Mouse (Mus musculus) erythroblast, embryonic 14.5 days (primary cell): ENCODE measurements around the gene Gfpt2. TPM values are rescaled to one million over a fixed set of nuclear protein-coding genes. Genes with fewer than 3 reads are reported as not detected.

ENCODE experiments used
- H3K27me3 ChIP-seq: 2 replicates; pipeline ENCODE4 v1.6.1; 2012; ENCODE audit warnings: inconsistent platforms; ENCODE audit not compliant: control insufficient read depth
- H3K36me3 ChIP-seq: 2 replicates; pipeline ENCODE4 v1.6.1; 2012; ENCODE audit warnings: mild to moderate bottlenecking, inconsistent platforms; ENCODE audit not compliant: control insufficient read depth
- H3K4me1 ChIP-seq: 2 replicates; pipeline ENCODE4 v1.6.1; 2012; ENCODE audit warnings: inconsistent platforms; ENCODE audit not compliant: control insufficient read depth
- H3K4me3 ChIP-seq: replicated peaks from 2 replicates; pipeline ENCODE3; 2012; ENCODE audit warnings: moderate library complexity, mild to moderate bottlenecking, inconsistent platforms
- H3K9me3 ChIP-seq: 2 replicates; pipeline ENCODE4 v1.6.1; 2012; ENCODE audit warnings: low read length, inconsistent platforms, mixed read lengths; ENCODE audit not compliant: control insufficient read depth
- GATA1 ChIP-seq: IDR thresholded peaks from 2 replicates; pipeline ENCODE4 v1.6.1; 2012; ENCODE audit warnings: low read length, inconsistent platforms, mixed read lengths
- TAL1 ChIP-seq: IDR thresholded peaks from 3 replicates; pipeline ENCODE4 v1.6.1; 2012; ENCODE audit warnings: low read length, inconsistent platforms, mixed read lengths
- polyA plus RNA-seq: library from polyadenylated mRNA; stranded (reverse); fragments of >175 nt; gene quantifications from 2 replicates; pipeline ENCODE4 v1.2.3, GENCODE M21; 2012

The Gfpt2 gene
- not detected in 2 replicates for polyA plus RNA-seq

DNA sequence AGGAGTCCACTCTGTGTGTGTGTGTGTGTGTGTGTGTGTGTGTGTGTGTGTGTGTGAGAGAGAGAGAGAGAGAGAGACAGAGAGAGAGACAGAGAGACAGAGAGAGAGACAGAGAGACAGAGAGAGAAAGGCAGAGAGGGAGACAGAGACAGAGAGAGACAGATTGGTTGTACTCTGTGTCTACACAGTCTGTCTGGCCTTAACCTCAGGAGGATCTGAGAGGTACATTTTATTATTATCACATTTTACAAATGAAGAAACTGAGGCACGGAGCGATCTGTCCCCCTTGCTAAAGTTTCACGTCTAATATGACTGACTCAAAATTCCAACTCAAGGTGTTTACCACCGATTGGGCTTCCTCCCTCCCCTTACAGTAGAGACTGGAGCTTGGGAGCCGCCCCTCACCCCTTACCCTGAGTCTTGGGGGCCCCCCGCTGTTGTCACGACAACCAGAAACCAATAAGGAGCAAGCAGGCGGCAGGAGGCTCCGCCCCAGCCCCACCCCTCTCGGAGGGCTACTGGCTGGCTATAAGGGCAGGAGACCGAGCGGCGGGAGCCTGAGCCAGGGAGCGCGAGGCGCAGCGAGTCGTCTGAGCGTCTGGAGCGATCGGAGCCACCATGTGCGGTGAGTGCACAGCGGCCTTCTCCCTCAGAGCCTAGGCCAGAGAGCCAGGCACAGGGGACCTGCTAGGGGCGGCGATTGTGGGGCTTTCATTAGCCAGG is at the start of gene Gfpt2:
Gene Gfpt2, plus strand, starts transcription at position 560 of the 723 bp plus-strand sequence.
- TF ChIP-seq GATA1 (no peak), TAL1 (no peak)
- Histone ChIP-seq H3K36me3 (no peaks in the 10 kb centered on the region), H3K9me3 (no peaks in the 10 kb centered on the region), H3K27me3 (peaks cover 52% of the 10 kb centered on the region), H3K4me1 (peaks cover 16% of the 10 kb centered on the region), H3K4me3 (peak within 1 kb of the TSS; percentile 49)

- H3K27me3 ChIP-seq: no peaks in the 10 kb centered on the region
- TF ChIP-seq GATA1 (no peak), TAL1 (no peak)
- no peaks in the 10 kb centered on the region for H3K36me3 ChIP-seq
- H3K4me3 ChIP-seq: no peak overlapping the region
- no peaks in the 10 kb centered on the region for H3K4me1 ChIP-seq
- peaks cover 5% of the 10 kb centered on the region for H3K9me3 ChIP-seq
Measured at GRCm38 (mm10) chr11:49744981-49745380, 49.0 kb upstream of the Gfpt2 start.

- peaks cover 5% of the 10 kb centered on the region for H3K9me3 ChIP-seq
- TF ChIP-seq GATA1: no peak
- no peaks in the 10 kb centered on the region for H3K4me1 ChIP-seq
- no peaks in the 10 kb centered on the region for H3K36me3 ChIP-seq
- no peak overlapping the region for H3K4me3 ChIP-seq
- H3K27me3 ChIP-seq: no peaks in the 10 kb centered on the region
Measured at GRCm38 (mm10) chr11:49745839-49746238, 48.1 kb upstream of the Gfpt2 start.

DNA sequence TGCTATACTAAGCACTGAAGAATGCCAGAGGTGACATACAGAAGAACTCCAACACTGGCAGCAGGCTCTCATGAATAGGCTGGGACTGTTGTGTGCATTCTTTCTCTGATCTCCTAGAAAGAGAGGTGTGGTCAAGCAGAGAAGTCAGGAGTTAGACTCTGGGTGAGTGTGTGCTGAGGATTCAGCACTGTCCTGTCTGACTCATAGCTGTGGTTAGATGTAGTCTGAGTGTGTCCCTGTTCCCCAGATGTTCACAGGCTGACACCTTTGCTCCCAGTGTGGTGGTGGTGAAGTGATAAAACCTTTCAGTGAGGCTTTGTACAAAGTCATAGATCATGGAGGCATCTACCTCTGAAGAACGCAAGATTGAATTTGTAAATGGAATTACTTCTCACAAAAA is 47.2 kb upstream of the Gfpt2 start:
- TF ChIP-seq GATA1 (no peak), TAL1 (no peak)
- Histone ChIP-seq H3K27me3 (no peaks in the 10 kb centered on the region), H3K36me3 (no peaks in the 10 kb centered on the region), H3K9me3 (peaks cover 5% of the 10 kb centered on the region), H3K4me1 (no peaks in the 10 kb centered on the region), H3K4me3 (no peak overlapping the region)

DNA sequence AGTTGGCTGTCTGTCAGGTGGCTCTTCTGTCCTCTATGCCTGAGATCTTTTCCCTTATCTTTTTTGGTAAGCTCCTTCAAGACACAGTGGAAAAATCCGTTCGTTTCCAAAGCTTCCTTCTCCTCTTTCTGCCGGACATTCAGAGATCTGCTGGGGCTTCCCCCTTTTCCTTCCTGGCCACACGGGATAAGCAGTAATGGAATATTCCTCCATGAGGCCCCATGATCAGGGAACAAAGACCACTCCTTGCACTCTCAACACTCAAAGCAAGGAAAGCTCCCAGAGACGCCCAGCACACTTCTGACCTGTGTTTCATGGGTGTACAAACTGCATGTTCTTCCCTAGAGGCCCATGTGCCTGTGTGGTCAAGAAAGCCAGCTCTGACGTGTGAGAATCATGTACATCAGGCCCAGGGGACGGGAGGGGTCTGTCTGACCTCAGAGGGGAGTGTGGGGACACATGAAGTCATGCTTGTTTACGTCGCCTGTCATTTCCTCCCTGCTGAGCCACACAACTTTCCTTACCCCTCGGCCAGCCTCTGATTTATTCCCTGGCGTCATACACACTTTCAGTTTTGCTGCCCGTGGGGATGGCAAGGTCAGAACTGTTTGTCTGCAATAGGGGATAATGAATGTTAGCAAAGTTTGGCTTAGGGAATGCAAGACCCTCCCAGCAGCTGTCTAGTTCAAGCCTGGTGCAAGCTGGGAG is 38.9 kb upstream of the Gfpt2 start:
- no peaks in the 10 kb centered on the region; the same call in 1 of the 2 replicates for H3K4me1 ChIP-seq
- TF ChIP-seq GATA1 (no peak), TAL1 (no peak)
- H3K27me3 ChIP-seq: no peaks in the 10 kb centered on the region
- H3K36me3 ChIP-seq: no peaks in the 10 kb centered on the region
- no peaks in the 10 kb centered on the region for H3K9me3 ChIP-seq
- no peak overlapping the region for H3K4me3 ChIP-seq

DNA sequence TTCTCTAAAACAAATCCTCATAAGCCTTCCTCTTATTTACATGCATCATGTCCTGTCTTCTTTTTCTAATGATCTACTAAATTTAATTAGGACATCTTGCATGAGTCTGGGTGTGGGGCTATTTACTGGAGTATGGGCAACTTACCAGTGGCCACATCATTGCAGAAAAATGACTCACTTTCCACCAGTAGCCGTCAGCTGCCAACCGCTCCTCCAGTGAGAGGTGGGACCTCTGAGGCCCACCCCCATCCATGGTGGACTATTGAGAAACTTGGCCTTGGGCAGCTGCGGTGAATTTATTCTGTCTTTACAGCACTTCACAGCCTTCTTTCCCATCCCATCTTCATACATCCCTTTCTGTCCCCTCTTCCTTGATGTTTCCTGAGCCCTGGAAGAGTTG is 35.9 kb upstream of the Gfpt2 start:
- TF ChIP-seq TAL1 (no peak), GATA1 (no peak)
- 0 out of 2 replicates have a peak, but pooled peaks cover 3% of the 10 kb centered on the region for H3K27me3 ChIP-seq
- H3K36me3 ChIP-seq: no peaks in the 10 kb centered on the region
- no peaks in the 10 kb centered on the region for H3K9me3 ChIP-seq
- H3K4me1 ChIP-seq: no peaks in the 10 kb centered on the region; the same call in 1 of the 2 replicates
- no peak overlapping the region for H3K4me3 ChIP-seq

GRCm38 (mm10) chr11:49761130-49761529 is 32.8 kb upstream of the Gfpt2 start:
- Histone ChIP-seq H3K36me3 (no peaks in the 10 kb centered on the region), H3K4me3 (no peak overlapping the region), H3K9me3 (no peaks in the 10 kb centered on the region), H3K27me3 (0 out of 2 replicates have a peak, but pooled peaks cover 3% of the 10 kb centered on the region), H3K4me1 (peaks cover 18% of the 10 kb centered on the region)
- TF ChIP-seq TAL1: no peak; the same call in 2 of the 3 replicates
- TF ChIP-seq GATA1: no peak

- Histone ChIP-seq H3K9me3 (no peaks in the 10 kb centered on the region), H3K27me3 (0 out of 2 replicates have a peak, but pooled peaks cover 3% of the 10 kb centered on the region), H3K36me3 (no peaks in the 10 kb centered on the region), H3K4me1 (peaks cover 26% of the 10 kb centered on the region), H3K4me3 (no peak overlapping the region)
- TF ChIP-seq GATA1: no peak
- TF ChIP-seq TAL1: no peak
Measured at GRCm38 (mm10) chr11:49763555-49763954, 30.4 kb upstream of the Gfpt2 start.

DNA sequence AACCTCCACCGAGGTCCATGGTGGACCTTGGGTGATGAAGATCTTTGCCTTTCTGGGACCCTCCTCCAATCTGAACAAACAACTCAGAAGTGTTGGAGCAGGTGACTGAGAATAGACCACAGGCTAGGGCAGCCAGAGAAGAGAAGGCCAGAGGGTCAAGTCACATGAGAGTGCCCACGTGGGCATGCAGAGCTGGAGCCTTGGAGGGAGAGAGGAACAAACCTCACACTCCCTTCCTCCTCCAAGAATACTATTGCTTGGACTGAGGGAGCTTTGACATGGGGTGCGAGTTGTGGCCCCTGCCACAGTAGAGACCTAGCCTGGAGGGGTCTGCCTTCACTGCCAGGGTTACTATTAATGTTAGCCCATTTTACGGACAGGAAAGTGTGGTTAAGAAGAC is 30.0 kb upstream of the Gfpt2 start:
- Histone ChIP-seq H3K4me3 (no peak overlapping the region), H3K27me3 (0 out of 2 replicates have a peak, but pooled peaks cover 3% of the 10 kb centered on the region)
- TF ChIP-seq TAL1 (no peak), GATA1 (no peak)

More for the DNA sequence above, 30.0 kb upstream of the Gfpt2 start:
- Histone ChIP-seq H3K36me3 (no peaks in the 10 kb centered on the region), H3K9me3 (no peaks in the 10 kb centered on the region), H3K4me1 (peaks cover 26% of the 10 kb centered on the region)
